Comparison of ENCODE assay signal across 12 mouse cellular contexts in the genomic region with DNA sequence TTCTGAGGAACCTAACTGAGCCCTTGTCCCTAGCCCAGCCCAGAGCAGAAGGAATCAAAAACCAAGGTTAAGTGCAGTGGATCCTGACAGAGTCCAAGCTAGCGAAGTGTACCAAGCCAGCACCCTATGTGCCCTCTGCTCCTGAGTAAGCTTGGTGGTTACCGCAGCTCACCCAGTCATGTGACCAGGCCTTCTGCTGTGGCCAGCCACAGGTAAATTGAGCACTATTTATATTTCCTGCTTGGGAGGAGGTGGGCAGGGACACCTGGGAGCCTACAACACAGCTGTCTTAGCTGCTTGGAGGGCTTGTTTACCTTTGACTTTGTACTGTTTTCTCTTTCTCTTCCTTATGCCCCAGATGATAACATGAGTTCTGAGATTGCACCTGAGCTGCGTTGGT. TPM values are rescaled to one million over a fixed set of nuclear protein-coding genes. Genes with fewer than 3 reads are reported as not detected.
DNase-seq lines count a peak whose midpoint lies in the region; ATAC-seq lines count a peak whose summit lies in the region.
"Had no signal": no experiment of that assay in that cellular context is flagged by ENCODE, and none has a peak within 500 bp of the region (broad histone marks: within the 10 kb centered on the region; RNA-seq: fewer than 3 reads in every experiment).

No protein-coding gene starts in this region.

- WGBS in embryonic facial prominence, embryonic 14.5 days = 89% methylated on average over 3 of the region's 3 CpGs
- 91% methylated on average over 3 of the region's 3 CpGs for WGBS in embryonic facial prominence, embryonic 10.5 days

- H3K9ac ChIP-seq in embryonic facial prominence, embryonic 14.5 days (ENCODE audit: low read depth, low read length) = no peak overlapping the region
- H3K9ac ChIP-seq: liver, embryonic 14.5 days had no signal

- H3K36me3 ChIP-seq in embryonic facial prominence, embryonic 14.5 days (ENCODE audit: control insufficient read depth, insufficient read depth, low read length) = peaks cover 19% of the 10 kb centered on the region
- peaks cover 40% of the 10 kb centered on the region for H3K36me3 ChIP-seq in embryonic facial prominence, embryonic 10.5 days (replicated peaks)
- H3K36me3 ChIP-seq in splenic B cell, adult 2 months (ENCODE audit: control insufficient read depth, insufficient read depth, low read length, poor library complexity, severe bottlenecking) = peaks cover 4% of the 10 kb centered on the region

- H3K27me3 ChIP-seq in embryonic facial prominence, embryonic 14.5 days (replicated peaks; ENCODE audit: control insufficient read depth, insufficient read depth, low read length) = no peaks in the 10 kb centered on the region
- H3K27me3 ChIP-seq in embryonic facial prominence, embryonic 10.5 days (replicated peaks; ENCODE audit: low read depth, poor library complexity, severe bottlenecking) = no peaks in the 10 kb centered on the region
- H3K27me3 ChIP-seq in splenic B cell, adult 2 months (ENCODE audit: control insufficient read depth, insufficient read depth, low read length, poor library complexity, severe bottlenecking) = no peaks in the 10 kb centered on the region
- H3K27me3 ChIP-seq: Patski had no signal

- no peaks in the 10 kb centered on the region for H3K9me3 ChIP-seq in embryonic facial prominence, embryonic 14.5 days (ENCODE audit: control insufficient read depth, low read length)
- H3K9me3 ChIP-seq in embryonic facial prominence, embryonic 10.5 days = no peaks in the 10 kb centered on the region

- no peak for DNase-seq in embryonic facial prominence, embryonic 14.5 days (ENCODE audit: low spot score)
- DNase-seq in embryonic facial prominence, embryonic 10.5 days (ENCODE audit: low spot score) = no peak
- peak; percentile 52 for DNase-seq in CD4-positive, CD25-positive, alpha-beta regulatory T cell, adult 2 months (ENCODE audit: low read depth, low spot score)
- peak; percentile 67 for DNase-seq in kidney, adult 9 months
- DNase-seq in splenic B cell, adult 2 months (ENCODE audit: low read depth, low spot score) = peak; percentile 54
- no peak for DNase-seq in adrenal gland, postnatal 14 days
- DNase-seq in retina, embryonic 14.5 days (ENCODE audit: low spot score) = no peak
- DNase-seq in cerebellum, postnatal 25 days = no peak
- DNase-seq: right cerebral cortex, adult 18-20 months had no signal

- 0 out of 2 replicates have a peak overlapping the region, but pooled peaks have one; percentile 10 for H3K27ac ChIP-seq in embryonic facial prominence, embryonic 14.5 days (replicated peaks; ENCODE audit: low read depth, low read length)
- H3K27ac ChIP-seq in embryonic facial prominence, embryonic 10.5 days (replicated peaks) = no peak overlapping the region
- H3K27ac ChIP-seq: liver, embryonic 14.5 days had no signal

- H3K4me1 ChIP-seq in embryonic facial prominence, embryonic 14.5 days (ENCODE audit: control insufficient read depth, insufficient read depth, low read length) = no peaks in the 10 kb centered on the region
- peaks cover 11% of the 10 kb centered on the region for H3K4me1 ChIP-seq in embryonic facial prominence, embryonic 10.5 days

- H3K4me2 ChIP-seq in embryonic facial prominence, embryonic 14.5 days (ENCODE audit: low read depth, low read length) = no peak overlapping the region

- no peak for ATAC-seq in embryonic facial prominence, embryonic 14.5 days (ENCODE audit: low read depth)
- ATAC-seq: forebrain, embryonic 16.5 days; Patski had no signal

- no peak overlapping the region for H3K4me3 ChIP-seq in embryonic facial prominence, embryonic 14.5 days (ENCODE audit: low read depth, low read length)
- no peak overlapping the region for H3K4me3 ChIP-seq in embryonic facial prominence, embryonic 10.5 days

RNA-seq across cellular contexts. Expression of gene Fam117a, which starts 14.1 kb away (rescaled TPM):
- 15.2 and 15.5 TPM in 2 replicates for polyA plus RNA-seq in embryonic facial prominence, embryonic 14.5 days (2014; fragmentation: Nextera tagmentation; extraction: Ambion mirVana)
- polyA plus RNA-seq in embryonic facial prominence, embryonic 10.5 days (2016; fragmentation: Nextera tagmentation; extraction: Ambion mirVana) = 10.9 and 11.9 TPM in 2 replicates
- 20.2 and 21.4 TPM in 2 replicates for total RNA-seq in adrenal gland, postnatal 14 days (2021)

RNA-seq across cellular contexts. Expression of gene Slc35b1, which starts 33.5 kb away (rescaled TPM):
- polyA plus RNA-seq in embryonic facial prominence, embryonic 14.5 days (2014; fragmentation: Nextera tagmentation; extraction: Ambion mirVana) = 105 and 108 TPM in 2 replicates
- polyA plus RNA-seq in embryonic facial prominence, embryonic 10.5 days (2016; fragmentation: Nextera tagmentation; extraction: Ambion mirVana) = 116 and 122 TPM in 2 replicates
- 51.0 and 62.2 TPM in 2 replicates for total RNA-seq in adrenal gland, postnatal 14 days (2021)

RNA-seq across cellular contexts. Expression of gene Kat7, which starts 40.9 kb away (rescaled TPM):
- polyA plus RNA-seq in embryonic facial prominence, embryonic 14.5 days (2014; fragmentation: Nextera tagmentation; extraction: Ambion mirVana) = 57.9 and 66.5 TPM in 2 replicates
- polyA plus RNA-seq in embryonic facial prominence, embryonic 10.5 days (2016; fragmentation: Nextera tagmentation; extraction: Ambion mirVana) = 84.2 and 96.8 TPM in 2 replicates
- total RNA-seq in adrenal gland, postnatal 14 days (2021) = 48.5 and 50.7 TPM in 2 replicates

Comparison
In these comparisons a context has a peak if more than half of its experiments do, and no peak if none do; other contexts are left out.
1. DNase-seq: peak in CD4-positive, CD25-positive, alpha-beta regulatory T cell, adult 2 months (single experiment), kidney, adult 9 months (single experiment) and splenic B cell, adult 2 months (single experiment); none in embryonic facial prominence, embryonic 14.5 days (single experiment), embryonic facial prominence, embryonic 10.5 days (single experiment), adrenal gland, postnatal 14 days (single experiment), retina, embryonic 14.5 days (single experiment) and cerebellum, postnatal 25 days (0 of 2).